Mouse (Mus musculus): ENCODE measurements at regions not wholly inside any gene's neighbourhood (a gene's known extent, or its start where the extent isn't known, plus 50 kb on each side); places are given as distances from the start of the nearest gene placed in this dataset.

DNA sequence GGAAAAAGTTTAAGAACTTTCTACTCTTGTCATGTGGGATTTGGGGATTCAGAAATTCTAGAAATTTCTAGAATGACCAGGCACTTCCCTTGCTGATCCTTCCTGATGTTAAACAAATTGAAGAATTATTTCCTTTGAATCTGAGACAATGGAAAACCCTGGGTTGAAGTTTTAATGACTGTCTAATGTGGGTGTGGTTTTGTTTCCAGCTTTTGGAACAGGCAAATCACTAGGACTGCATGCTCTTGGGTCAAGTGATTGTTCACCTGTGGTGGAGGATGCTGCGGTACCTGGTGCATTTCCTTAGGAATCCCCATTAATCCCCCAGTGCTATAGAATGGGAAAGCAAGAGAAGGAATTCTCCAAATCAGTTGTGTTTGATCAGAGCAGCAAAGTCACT is 184.8 kb downstream of the Slc30a10 start:
- 97% methylated on average over 1 of the region's 1 CpGs for WGBS
- H3K4me3 ChIP-seq = no peak overlapping the region
- H3K36me3 ChIP-seq = no peaks in the 10 kb centered on the region
- peaks cover 2% of the 10 kb centered on the region; the same call in 1 of the 2 replicates for H3K4me1 ChIP-seq
- H3K27ac ChIP-seq (replicated peaks) = no peak overlapping the region
- no peak for DNase-seq (ENCODE audit: low spot score)
- H3K27me3 ChIP-seq (ENCODE audit: low read depth, poor library complexity, severe bottlenecking) = no peaks in the 10 kb centered on the region
- H3K9me3 ChIP-seq (replicated peaks) = no peaks in the 10 kb centered on the region

DNA sequence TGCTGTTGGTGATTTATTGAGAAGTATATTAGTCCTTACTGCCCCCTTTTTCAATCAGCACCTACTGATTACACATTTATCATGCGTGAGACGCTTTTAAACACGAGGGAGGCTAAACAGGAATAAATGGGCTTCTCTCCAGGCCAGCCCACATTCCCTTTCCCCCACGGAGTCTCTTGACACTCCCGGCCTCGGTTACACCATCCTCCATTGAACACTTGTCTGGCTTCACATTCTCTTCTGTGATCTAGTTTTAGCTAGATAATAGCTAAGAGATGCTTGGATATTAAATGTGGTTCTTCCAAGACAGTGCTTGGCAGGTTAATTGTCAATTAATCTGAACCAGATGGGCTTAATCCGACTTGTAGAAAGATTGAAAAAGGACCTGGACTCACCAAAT is 189.4 kb downstream of the Slc30a10 start:
- DNase-seq (ENCODE audit: low spot score) = no peak
- H3K27ac ChIP-seq (replicated peaks) = no peak overlapping the region
- H3K27me3 ChIP-seq (ENCODE audit: low read depth, poor library complexity, severe bottlenecking) = no peaks in the 10 kb centered on the region
- WGBS = 88% methylated on average over 7 of the region's 7 CpGs
- H3K4me1 ChIP-seq = no peaks in the 10 kb centered on the region
- H3K4me3 ChIP-seq = no peak overlapping the region
- no peaks in the 10 kb centered on the region for H3K9me3 ChIP-seq (replicated peaks)
- H3K36me3 ChIP-seq = no peaks in the 10 kb centered on the region

DNA sequence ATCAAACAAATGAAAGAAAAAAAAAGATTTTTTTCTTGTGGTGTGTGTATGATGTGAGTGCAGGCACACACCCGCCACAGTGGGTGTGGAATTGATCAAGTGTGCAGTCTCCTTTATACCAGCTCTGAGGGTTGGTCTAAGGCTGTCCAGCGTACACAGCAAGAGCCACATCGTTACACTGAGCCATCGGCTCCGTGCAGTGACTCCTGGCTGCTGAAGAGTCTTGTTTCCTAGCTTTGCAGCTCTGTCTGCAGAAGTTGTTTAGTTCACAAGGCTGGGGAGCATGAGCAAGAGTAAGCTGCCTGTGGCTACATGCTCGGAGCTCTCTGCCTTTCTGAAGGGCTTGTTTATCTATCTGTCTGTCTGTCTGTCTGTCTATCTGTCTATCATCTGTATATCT is 193.5 kb downstream of the Slc30a10 start:
- WGBS = 93% methylated on average over 6 of the region's 6 CpGs
- Histone ChIP-seq H3K4me1 (no peaks in the 10 kb centered on the region), H3K27me3 (ENCODE audit: low read depth, poor library complexity, severe bottlenecking) (no peaks in the 10 kb centered on the region), H3K4me3 (no peak overlapping the region), H3K9me3 (replicated peaks) (no peaks in the 10 kb centered on the region), H3K36me3 (no peaks in the 10 kb centered on the region), H3K27ac (replicated peaks) (no peak overlapping the region)
- DNase-seq (ENCODE audit: low spot score) = no peak

DNA sequence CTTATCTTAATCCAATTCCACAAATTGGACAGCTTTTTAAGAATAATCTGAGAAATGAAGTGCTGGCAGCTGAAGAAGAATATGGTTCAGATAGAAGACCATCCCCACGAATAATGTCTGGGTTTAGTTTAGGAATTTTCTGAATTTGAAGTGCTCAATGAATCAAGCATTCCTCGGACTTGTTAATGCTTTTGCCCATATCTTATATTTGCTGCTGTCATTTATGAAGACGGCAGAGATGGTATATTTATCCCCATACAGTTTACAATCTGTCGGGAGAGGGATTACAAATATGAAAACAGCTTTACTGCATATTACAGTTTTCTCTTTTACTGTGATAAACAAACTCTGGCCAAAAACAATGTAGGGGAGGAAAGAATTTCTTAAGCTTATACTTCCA is 194.3 kb downstream of the Slc30a10 start:
- H3K4me1 ChIP-seq = no peaks in the 10 kb centered on the region
- no peak overlapping the region for H3K27ac ChIP-seq (replicated peaks)
- no peaks in the 10 kb centered on the region for H3K36me3 ChIP-seq
- 89% methylated on average over 4 of the region's 4 CpGs for WGBS
- no peaks in the 10 kb centered on the region for H3K27me3 ChIP-seq (ENCODE audit: low read depth, poor library complexity, severe bottlenecking)
- H3K9me3 ChIP-seq (replicated peaks) = no peaks in the 10 kb centered on the region
- DNase-seq (ENCODE audit: low spot score) = no peak
- no peak overlapping the region for H3K4me3 ChIP-seq

DNA sequence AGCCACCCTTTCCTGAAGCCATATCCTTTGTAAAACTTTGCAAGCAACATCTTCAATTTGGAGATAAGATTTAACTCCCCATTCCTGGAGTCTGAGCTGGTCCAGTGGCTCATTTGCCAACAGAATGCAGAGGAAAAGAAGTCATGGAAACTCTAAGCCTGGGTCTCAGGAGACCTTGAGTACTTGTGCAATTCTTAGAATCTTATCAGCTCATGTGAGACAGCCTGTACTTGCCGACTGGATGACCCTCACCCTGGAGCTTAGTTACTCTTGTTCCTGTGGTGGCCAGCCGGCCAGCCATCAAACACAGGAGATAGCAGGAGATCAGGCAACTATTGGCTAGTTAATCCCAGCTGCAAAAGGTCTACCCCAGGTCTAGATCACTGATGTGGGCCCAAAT is 196.3 kb downstream of the Slc30a10 start:
- no peaks in the 10 kb centered on the region for H3K4me1 ChIP-seq
- no peak for DNase-seq (ENCODE audit: low spot score)
- 81% methylated on average over 2 of the region's 2 CpGs for WGBS
- H3K36me3 ChIP-seq = no peaks in the 10 kb centered on the region
- H3K27ac ChIP-seq (replicated peaks) = no peak overlapping the region
- no peaks in the 10 kb centered on the region for H3K27me3 ChIP-seq (ENCODE audit: low read depth, poor library complexity, severe bottlenecking)
- H3K4me3 ChIP-seq = no peak overlapping the region
- no peaks in the 10 kb centered on the region for H3K9me3 ChIP-seq (replicated peaks)

DNA sequence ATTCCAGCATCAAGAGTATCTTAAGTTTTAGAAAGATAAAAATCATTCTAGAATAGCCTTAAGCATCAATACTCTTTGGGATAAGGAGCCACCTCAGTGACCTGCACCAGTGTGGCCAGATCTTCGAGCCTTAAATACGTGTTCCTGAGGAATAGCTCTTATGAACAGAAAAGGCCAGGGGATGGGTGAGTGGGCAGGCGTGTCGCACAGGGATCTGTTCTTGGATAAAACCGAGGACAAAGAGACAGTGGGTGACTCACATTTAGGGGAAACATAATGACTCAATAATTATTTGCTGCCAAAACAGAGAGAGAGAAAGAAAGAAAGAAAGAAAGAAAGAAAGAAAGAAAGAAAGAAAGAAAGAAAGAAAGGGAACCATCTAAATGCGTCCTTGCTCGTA is 200.4 kb downstream of the Slc30a10 start:
- no peaks in the 10 kb centered on the region for H3K36me3 ChIP-seq
- 85% methylated on average over 7 of the region's 7 CpGs for WGBS

DNA sequence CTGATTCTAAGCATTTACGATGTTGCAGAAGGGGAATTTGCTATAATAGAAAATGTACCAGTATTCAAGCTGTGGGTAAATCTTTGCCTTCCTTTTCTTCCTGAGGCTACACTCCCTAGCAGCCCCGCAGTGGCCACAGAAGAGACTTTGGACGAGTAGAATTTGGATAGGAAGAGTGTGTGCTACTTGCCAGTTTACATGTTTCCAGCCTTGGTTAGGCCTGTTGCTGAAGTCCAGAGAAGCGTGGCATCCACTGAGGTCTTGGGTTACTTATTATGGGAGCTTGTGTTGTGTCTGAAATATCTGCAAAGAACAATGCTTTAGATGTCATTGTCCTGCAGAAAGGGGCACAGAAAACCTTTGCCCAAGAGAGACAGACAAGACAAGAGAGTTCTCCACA is 200.8 kb downstream of the Slc30a10 start:
- no peak overlapping the region for H3K4me3 ChIP-seq
- no peak for DNase-seq (ENCODE audit: low spot score)
- WGBS = 89% methylated on average over 4 of the region's 4 CpGs

More for the DNA sequence above, 200.4 kb downstream of the Slc30a10 start:
- H3K4me3 ChIP-seq = no peak overlapping the region
- no peaks in the 10 kb centered on the region for H3K4me1 ChIP-seq
- no peak overlapping the region for H3K27ac ChIP-seq (replicated peaks)
- DNase-seq (ENCODE audit: low spot score) = no peak
- no peaks in the 10 kb centered on the region for H3K27me3 ChIP-seq (ENCODE audit: low read depth, poor library complexity, severe bottlenecking)
- H3K9me3 ChIP-seq (replicated peaks) = no peaks in the 10 kb centered on the region

DNA sequence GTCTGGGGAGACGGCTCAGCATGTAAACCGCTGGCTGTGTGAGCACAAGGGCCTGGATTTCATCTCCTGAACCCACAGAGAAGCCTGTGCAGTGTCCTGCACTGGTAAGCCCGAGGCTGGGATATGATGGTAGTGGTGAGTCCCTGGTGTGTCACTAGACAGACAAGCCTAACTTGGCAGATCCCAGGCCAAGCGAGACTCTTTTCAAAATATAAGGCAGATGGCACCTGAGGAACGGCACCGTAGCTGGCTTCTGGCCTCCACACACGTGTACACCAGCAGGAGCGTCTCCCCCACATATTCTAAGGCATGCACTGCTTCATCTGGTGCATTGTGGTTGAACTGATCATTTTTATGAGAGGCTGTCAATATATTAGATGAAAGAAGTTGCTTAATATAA is 202.6 kb downstream of the Slc30a10 start:
- Histone ChIP-seq H3K4me3 (no peak overlapping the region), H3K4me1 (no peaks in the 10 kb centered on the region), H3K36me3 (no peaks in the 10 kb centered on the region), H3K27me3 (ENCODE audit: low read depth, poor library complexity, severe bottlenecking) (no peaks in the 10 kb centered on the region), H3K27ac (replicated peaks) (no peak overlapping the region), H3K9me3 (replicated peaks) (no peaks in the 10 kb centered on the region)
- WGBS = 91% methylated on average over 8 of the region's 8 CpGs
- DNase-seq (ENCODE audit: low spot score) = no peak

More for the DNA sequence above, 200.8 kb downstream of the Slc30a10 start:
- H3K27ac ChIP-seq (replicated peaks) = no peak overlapping the region
- H3K9me3 ChIP-seq (replicated peaks) = no peaks in the 10 kb centered on the region
- no peaks in the 10 kb centered on the region for H3K36me3 ChIP-seq
- H3K27me3 ChIP-seq (ENCODE audit: low read depth, poor library complexity, severe bottlenecking) = no peaks in the 10 kb centered on the region
- H3K4me1 ChIP-seq = no peaks in the 10 kb centered on the region

DNA sequence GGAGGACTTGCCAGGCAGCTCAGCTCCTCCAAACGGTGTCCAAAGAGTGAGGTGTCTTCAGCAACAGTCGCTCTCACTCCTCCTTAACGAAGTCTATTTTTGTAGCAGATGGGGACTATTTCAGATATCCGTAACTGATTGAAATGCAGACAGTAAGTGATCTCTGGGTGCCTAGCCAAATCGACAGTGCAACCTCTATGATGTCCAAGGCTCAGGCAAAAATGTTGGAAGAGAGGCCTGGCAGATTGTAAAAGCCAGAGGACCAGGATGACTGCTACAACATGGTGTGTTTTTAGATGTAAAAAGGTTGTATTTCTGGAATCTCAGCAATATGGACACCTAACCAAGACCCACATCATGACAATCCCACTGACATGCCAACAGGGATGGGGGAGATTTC is 204.8 kb downstream of the Slc30a10 start:
- WGBS = 88% methylated on average over 5 of the region's 5 CpGs
- DNase-seq (ENCODE audit: low spot score) = no peak
- H3K27ac ChIP-seq (replicated peaks) = no peak overlapping the region
- no peaks in the 10 kb centered on the region for H3K27me3 ChIP-seq (ENCODE audit: low read depth, poor library complexity, severe bottlenecking)
- no peaks in the 10 kb centered on the region for H3K36me3 ChIP-seq
- H3K4me1 ChIP-seq = no peaks in the 10 kb centered on the region
- no peak overlapping the region for H3K4me3 ChIP-seq
- H3K9me3 ChIP-seq (replicated peaks) = no peaks in the 10 kb centered on the region

DNA sequence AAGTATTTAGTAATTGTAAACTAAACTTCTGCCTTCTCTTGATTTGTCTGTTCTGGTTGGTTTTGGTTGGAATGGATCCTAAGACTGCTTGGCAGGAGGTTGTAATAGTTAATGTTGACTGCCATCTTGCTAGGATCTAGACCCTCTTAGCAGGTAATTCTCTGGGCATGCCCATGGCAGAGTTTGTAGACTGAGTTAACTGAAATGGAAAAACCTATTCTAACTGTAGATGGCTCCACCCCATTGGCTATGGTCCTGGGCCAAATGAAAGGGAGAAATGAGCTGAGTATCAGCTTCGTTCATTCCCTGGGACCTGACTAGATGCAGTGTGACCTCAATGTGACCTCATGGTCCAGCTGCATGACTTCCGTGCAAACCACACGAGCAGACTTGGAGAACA is 207.7 kb downstream of the Slc30a10 start:
- no peaks in the 10 kb centered on the region for H3K36me3 ChIP-seq
- H3K9me3 ChIP-seq (replicated peaks) = no peaks in the 10 kb centered on the region
- WGBS = 86% methylated on average over 3 of the region's 3 CpGs
- H3K4me1 ChIP-seq = no peaks in the 10 kb centered on the region
- no peak overlapping the region for H3K27ac ChIP-seq (replicated peaks)
- DNase-seq (ENCODE audit: low spot score) = no peak
- H3K27me3 ChIP-seq (ENCODE audit: low read depth, poor library complexity, severe bottlenecking) = no peaks in the 10 kb centered on the region
- no peak overlapping the region for H3K4me3 ChIP-seq

DNA sequence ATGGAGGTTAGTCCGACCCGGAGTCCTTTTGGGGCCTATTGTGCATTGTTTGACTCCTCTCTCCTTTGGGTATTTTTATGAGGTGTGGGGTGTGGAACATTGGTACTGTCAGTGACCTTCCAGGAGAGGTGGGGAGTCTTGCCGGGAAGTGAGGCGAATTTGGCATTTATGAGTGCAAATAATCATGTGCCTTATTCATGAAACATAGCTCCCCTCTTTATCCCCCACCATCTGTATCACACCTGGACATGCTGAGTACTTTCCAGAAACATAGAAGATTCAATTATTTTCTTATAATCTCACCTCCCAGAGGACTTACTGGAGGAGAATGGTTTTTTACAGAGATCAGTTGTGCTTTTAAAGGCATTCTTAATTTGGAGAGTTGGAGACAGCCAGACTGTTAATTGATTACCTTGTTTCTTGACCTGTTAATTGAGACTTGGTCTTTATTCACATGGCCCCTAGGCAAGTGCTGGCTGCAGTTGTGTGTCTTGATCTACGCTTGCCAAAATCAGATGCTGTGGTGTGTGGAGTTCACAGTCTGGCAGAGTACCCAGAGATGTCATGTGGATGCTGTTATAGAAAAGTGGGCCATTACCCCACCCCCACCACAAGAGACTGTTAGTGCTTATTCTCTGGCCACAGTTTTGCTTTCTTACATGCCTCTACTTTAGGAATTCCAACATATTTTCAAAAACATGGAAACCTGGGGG is 215.5 kb downstream of the Slc30a10 start:
- no peaks in the 10 kb centered on the region for H3K36me3 ChIP-seq
- no peaks in the 10 kb centered on the region for H3K9me3 ChIP-seq (replicated peaks)
- DNase-seq (ENCODE audit: low spot score) = no peak
- no peaks in the 10 kb centered on the region for H3K27me3 ChIP-seq (ENCODE audit: low read depth, poor library complexity, severe bottlenecking)
- no peaks in the 10 kb centered on the region for H3K4me1 ChIP-seq
- no peak overlapping the region for H3K4me3 ChIP-seq
- no peak overlapping the region for H3K27ac ChIP-seq (replicated peaks)
- 83% methylated on average over 5 of the region's 5 CpGs for WGBS

DNA sequence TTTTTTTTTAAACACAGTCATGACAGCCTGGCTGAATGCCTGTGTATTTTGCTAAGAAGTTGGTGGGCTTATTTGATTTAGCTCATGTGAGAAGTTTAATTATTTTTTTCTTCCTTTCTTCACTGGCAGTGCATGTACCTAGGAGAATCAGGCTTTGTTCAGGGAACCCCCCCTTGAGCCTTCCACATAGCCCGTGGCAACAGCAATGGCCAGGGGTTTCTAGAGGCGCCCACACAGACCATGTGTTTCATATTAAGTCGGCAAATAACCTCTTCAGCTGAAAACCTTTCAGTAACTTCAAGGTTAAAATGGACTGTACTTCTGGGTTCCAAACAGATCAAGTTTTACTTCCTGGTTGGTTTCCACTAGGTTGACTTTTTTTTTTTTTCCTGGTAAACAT is 218.3 kb downstream of the Slc30a10 start:
- 70% methylated on average over 3 of the region's 3 CpGs for WGBS
- no peak overlapping the region for H3K4me3 ChIP-seq
- no peak overlapping the region for H3K27ac ChIP-seq (replicated peaks)
- no peaks in the 10 kb centered on the region for H3K27me3 ChIP-seq (ENCODE audit: low read depth, poor library complexity, severe bottlenecking)
- no peaks in the 10 kb centered on the region for H3K9me3 ChIP-seq (replicated peaks)
- no peaks in the 10 kb centered on the region for H3K4me1 ChIP-seq
- DNase-seq (ENCODE audit: low spot score) = no peak
- H3K36me3 ChIP-seq = no peaks in the 10 kb centered on the region

DNA sequence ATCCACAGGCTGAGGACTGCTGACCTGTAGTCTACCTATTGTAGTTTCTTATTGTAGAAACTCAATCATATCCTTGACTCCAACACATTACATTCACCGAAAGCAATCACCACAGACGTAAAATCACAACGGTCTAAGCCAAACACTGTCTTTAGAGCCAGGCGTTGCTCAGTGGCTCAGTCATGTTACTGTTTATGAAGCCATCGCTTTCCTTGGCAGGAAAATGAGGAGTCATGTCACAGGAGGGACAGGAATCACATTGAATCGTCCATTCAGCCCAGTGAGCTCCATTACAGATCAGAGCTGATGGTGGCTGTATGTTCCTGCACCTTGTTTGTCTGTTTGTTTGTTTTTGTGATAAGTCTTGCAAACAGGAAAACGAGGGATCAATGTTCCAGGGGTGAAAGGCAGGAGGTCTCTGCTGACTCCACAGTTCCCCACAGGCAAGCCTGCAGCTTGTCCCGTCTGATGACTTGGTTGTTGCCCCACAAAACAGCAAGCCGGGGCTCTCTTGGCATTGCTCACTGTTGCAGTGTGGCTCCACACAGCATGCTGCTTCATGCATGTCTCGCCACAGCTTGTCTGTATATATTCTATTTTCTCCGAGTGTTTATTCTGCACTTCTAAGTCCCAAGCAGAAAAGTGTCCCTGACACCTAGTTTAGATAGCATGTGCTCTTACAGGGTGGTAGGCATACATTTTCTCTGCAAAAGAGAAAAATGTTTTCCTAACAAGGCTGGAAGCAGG is 221.2 kb downstream of the Slc30a10 start:
- H3K4me3 ChIP-seq = no peak overlapping the region
- no peaks in the 10 kb centered on the region for H3K9me3 ChIP-seq (replicated peaks)
- H3K36me3 ChIP-seq = no peaks in the 10 kb centered on the region
- H3K4me1 ChIP-seq = no peaks in the 10 kb centered on the region
- WGBS = 82% methylated on average over 11 of the region's 11 CpGs
- no peak for DNase-seq (ENCODE audit: low spot score)
- H3K27ac ChIP-seq (replicated peaks) = no peak overlapping the region
- no peaks in the 10 kb centered on the region for H3K27me3 ChIP-seq (ENCODE audit: low read depth, poor library complexity, severe bottlenecking)
